Mouse (Mus musculus) cortical plate, adult 2 months (tissue): ENCODE measurements around the gene Fgfr2. TPM values are rescaled to one million over a fixed set of nuclear protein-coding genes. Genes with fewer than 3 reads are reported as not detected.

Experiments used
- H3K27ac ChIP-seq: fragments of 200-500 bp; 2 replicates; pipeline ENCODE4 v1.5.1; 2012; ENCODE audit warnings: low read length, control low read depth, inconsistent platforms; ENCODE audit not compliant: insufficient read depth
- H3K4me1 ChIP-seq: fragments of 200-500 bp; 2 replicates; pipeline ENCODE4 v1.6.1; 2011; ENCODE audit warnings: low read length; ENCODE audit not compliant: control insufficient read depth, insufficient read depth
- H3K4me3 ChIP-seq: fragments of 200-500 bp; 2 replicates; pipeline ENCODE4 v1.5.1; 2011; ENCODE audit warnings: mild to moderate bottlenecking, low read length, control low read depth; ENCODE audit not compliant: insufficient read depth
- CTCF ChIP-seq: fragments of 200-500 bp; IDR thresholded peaks from 2 replicates; pipeline ENCODE4 v1.5.1; 2011; ENCODE audit warnings: mild to moderate bottlenecking, control low read depth, low read length; ENCODE audit not compliant: insufficient read depth; ENCODE audit errors: extremely low read depth
- POLR2A ChIP-seq: fragments of 200-500 bp; IDR thresholded peaks from 2 replicates; pipeline ENCODE4 v1.6.1; 2011; ENCODE audit warnings: mild to moderate bottlenecking, low read length, control low read depth; ENCODE audit not compliant: insufficient read depth; ENCODE audit errors: extremely low read depth
- polyA plus RNA-seq: library from polyadenylated mRNA; depleted of rRNA; stranded (reverse); fragments of >200 nt; gene quantifications from 2 replicates; pipeline ENCODE4 v1.2.3, GENCODE M21; 2012

Fgfr2 gene
- polyA plus RNA-seq, 1 experiment, result 50.4 TPM

GRCm38 (mm10) chr7:130757326-130757865 lies 2365.8 kb downstream of the Fgfr2 start:
- TF ChIP-seq POLR2A, result no peak
- TF ChIP-seq CTCF, result no peak
- no peak overlapping the region for H3K4me3 ChIP-seq
- H3K4me1 ChIP-seq, result peaks cover 1% of the 10 kb centered on the region
- no peak overlapping the region for H3K27ac ChIP-seq

DNA sequence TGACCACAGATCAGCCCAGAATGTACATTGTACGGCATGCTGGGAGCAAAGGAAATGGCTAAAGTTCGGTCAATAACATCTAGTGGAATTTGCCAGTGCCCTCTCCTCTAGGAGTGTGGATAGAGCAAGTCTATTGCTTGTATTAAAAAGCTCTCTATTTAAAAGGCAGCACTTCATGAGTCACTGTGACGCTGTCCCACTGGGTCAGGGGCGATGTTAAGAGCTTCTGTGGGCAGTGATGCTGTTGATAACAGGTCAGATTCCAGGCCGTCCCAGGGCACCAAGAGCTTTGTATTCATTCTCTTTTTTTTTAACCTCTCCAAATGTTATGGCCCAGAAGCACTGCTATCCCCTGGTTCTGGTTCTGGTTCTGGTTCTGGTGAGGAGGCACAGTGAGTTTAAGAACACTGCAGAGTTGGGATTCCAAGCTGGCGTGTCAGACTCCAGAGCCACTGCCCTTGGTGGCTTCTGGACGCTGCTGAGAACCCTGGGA lies 2366.8 kb downstream of the Fgfr2 start:
- Histone ChIP-seq H3K4me3 (no peak overlapping the region), H3K27ac (no peak overlapping the region), H3K4me1 (peaks cover 1% of the 10 kb centered on the region)
- no peak for TF ChIP-seq CTCF
- no peak for TF ChIP-seq POLR2A

DNA sequence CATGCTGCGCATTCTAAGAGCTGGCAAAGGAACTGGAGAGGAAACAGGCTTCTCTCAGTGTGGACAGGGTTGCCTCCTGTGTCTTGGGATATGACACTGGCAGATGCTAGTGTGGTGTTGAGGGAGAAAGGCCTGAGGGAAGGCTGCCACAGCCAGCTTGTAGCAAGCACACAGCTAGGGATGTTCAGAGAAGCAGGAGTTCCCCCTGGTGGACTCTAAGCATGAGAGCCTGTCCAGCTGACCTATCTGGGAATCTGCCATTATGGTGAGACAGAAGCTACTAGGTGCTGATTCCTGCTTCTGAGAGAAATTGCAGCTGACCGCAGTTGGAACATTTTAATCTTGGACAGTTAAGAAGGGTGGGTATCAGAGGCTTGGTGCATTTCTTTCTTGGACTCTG lies 2368.4 kb downstream of the Fgfr2 start:
- H3K4me1 ChIP-seq, result no peaks in the 10 kb centered on the region; the same call in none of the 2 replicates
- no peak overlapping the region for H3K4me3 ChIP-seq
- H3K27ac ChIP-seq, result no peak overlapping the region
- TF ChIP-seq CTCF (0 out of 2 replicates have a peak, but pooled peaks have one; percentile 29), POLR2A (no peak)

GRCm38 (mm10) chr7:130751678-130752077 lies 2371.5 kb downstream of the Fgfr2 start:
- no peak overlapping the region for H3K27ac ChIP-seq
- no peaks in the 10 kb centered on the region; the same call in none of the 2 replicates for H3K4me1 ChIP-seq
- TF ChIP-seq CTCF, result no peak
- no peak for TF ChIP-seq POLR2A
- no peak overlapping the region for H3K4me3 ChIP-seq

DNA sequence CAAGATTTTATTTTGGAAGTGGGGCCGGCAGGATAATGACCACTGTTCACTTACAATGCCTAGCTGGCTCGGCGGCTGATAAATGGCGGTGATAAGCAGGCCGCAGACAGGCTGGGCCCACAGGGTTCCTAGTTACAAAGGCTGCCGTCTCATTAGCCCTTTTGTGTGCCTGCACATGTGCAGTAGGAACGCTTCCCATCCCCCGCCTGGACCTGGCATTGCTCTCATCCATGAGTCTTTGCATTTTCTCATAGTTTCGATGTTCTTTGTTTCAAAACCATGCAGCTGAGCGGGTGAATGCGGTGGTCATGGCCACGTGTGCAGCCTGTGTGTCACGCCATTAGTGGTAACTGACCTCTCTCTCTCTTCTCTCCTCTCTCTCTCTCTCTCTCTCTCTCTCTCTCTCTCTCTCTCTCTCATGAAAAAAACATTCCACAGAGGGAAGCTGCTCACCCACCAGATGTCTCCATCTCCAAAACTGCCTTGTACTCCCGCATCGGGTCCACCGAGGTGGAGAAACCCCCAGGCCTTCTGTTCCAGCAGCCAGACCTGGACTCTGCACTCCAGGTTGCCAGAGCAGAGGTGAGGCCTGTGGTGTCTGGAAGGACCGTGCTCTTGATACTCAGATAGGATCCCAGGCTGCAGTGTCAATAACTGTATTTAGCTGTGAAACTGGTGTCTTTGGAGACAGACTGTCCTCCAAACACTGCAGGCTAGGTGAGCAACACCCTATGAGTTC lies 2372.2 kb downstream of the Fgfr2 start:
- Histone ChIP-seq H3K27ac (no peak overlapping the region), H3K4me1 (no peaks in the 10 kb centered on the region; the same call in none of the 2 replicates), H3K4me3 (no peak overlapping the region)
- TF ChIP-seq CTCF (no peak), POLR2A (no peak)

GRCm38 (mm10) chr7:130749165-130749564 lies 2374.0 kb downstream of the Fgfr2 start:
- TF ChIP-seq CTCF (0 out of 2 replicates have a peak, but pooled peaks have one; percentile 8), POLR2A (no peak)
- H3K27ac ChIP-seq, result no peak overlapping the region
- no peaks in the 10 kb centered on the region; the same call in 1 of the 2 replicates for H3K4me1 ChIP-seq
- no peak overlapping the region for H3K4me3 ChIP-seq

DNA sequence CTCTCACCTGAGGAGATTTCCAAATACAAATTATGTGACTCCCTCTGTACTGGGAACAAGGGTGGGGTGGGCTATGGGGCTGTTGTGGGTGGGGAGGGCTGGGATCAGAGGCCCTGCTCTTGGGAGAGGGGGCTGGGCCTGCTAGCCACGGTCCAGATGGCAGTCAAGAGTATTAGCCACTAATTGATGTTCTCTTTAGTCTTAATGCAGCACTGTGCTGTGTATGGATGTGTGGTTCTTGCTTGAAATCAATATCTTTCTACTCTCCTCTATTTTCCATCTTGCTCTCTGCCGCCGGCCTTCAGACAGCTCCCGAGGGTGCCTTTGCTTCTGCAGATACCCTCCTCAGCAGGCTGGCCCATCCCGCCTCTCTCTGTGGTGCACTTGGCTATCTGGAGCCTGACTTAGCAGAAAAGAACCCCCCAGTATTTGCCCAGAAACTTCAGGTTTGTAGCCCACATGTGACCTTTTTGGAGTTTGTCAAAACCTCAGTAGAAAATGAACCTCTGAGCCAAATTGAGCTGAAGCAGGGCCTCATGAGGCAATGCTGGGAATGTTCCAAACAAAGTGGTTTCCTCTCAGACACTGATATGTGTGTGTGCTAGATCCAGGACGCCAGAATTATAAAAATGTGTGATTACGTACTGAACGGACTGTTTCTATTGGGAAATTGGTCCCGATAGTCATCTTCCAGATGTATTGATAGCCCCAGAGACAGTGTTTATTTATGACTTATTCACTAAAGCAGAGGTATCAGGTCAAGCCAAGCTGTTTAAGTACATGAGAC lies 2379.7 kb downstream of the Fgfr2 start:
- H3K27ac ChIP-seq, result no peak overlapping the region
- no peak for TF ChIP-seq CTCF
- no peak for TF ChIP-seq POLR2A
- no peaks in the 10 kb centered on the region for H3K4me1 ChIP-seq
- no peak overlapping the region for H3K4me3 ChIP-seq

DNA sequence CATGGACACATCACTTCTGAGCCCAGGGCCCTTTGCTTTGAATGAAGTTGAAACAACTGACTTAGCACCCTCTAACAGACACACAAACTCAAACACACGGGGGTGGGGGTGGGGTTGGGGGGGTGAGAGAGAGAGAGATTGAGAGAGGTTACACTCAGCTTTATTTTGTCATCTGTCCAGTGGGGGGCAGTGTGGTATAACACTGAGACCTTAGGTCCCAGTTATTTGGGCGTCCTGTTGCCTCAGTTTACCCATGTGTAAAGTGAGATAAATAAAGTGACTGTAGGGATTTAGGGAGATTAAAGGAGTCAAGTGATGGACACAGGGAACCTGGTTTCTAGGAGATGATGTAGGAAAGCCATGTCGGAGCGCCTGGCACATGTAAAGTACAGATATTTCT lies 2382.1 kb downstream of the Fgfr2 start:
- H3K4me3 ChIP-seq, result no peak overlapping the region
- TF ChIP-seq POLR2A, result no peak
- TF ChIP-seq CTCF, result peak; percentile 17; the same call in 1 of the 2 replicates
- no peaks in the 10 kb centered on the region for H3K4me1 ChIP-seq
- H3K27ac ChIP-seq, result no peak overlapping the region

GRCm38 (mm10) chr7:130734195-130734787 lies 2388.9 kb downstream of the Fgfr2 start:
- H3K4me3 ChIP-seq, result no peak overlapping the region
- TF ChIP-seq CTCF (0 out of 2 replicates have a peak, but pooled peaks have one; percentile 22), POLR2A (no peak)
- H3K27ac ChIP-seq, result no peak overlapping the region
- peaks cover 11% of the 10 kb centered on the region for H3K4me1 ChIP-seq
